Mouse (Mus musculus) midbrain, embryonic 13.5 days (tissue): ENCODE measurements around the gene Adgra1. TPM values are rescaled to one million over a fixed set of nuclear protein-coding genes. Genes with fewer than 3 reads are reported as not detected.

Experiments used
- ATAC-seq: fragments of 200-750 bp; cut with Nextera tagmentation; 2 replicates; pipeline ENCODE4 v1.8.0; 2017; ENCODE audit warnings: mild to moderate bottlenecking, moderate TSS enrichment, moderate library complexity
- H3K27ac ChIP-seq: fragments of 300-500 bp; sonication (generic); 2 replicates; pipeline ENCODE4 v1.5.1; 2015; ENCODE audit warnings: inconsistent platforms, mild to moderate bottlenecking, moderate library complexity
- H3K27me3 ChIP-seq: fragments of 300-500 bp; sonication (generic); 2 replicates; pipeline ENCODE4 v1.6.1; 2015; ENCODE audit warnings: mild to moderate bottlenecking, inconsistent platforms
- H3K36me3 ChIP-seq: fragments of 300-500 bp; sonication (generic); 2 replicates; pipeline ENCODE4 v1.6.1; 2015; ENCODE audit warnings: mild to moderate bottlenecking, inconsistent platforms
- H3K4me1 ChIP-seq: fragments of 300-500 bp; sonication (generic); replicated peaks from 2 replicates; pipeline ENCODE4 v1.6.1; 2015; ENCODE audit warnings: inconsistent platforms
- H3K4me2 ChIP-seq: fragments of 300-500 bp; sonication (generic); replicated peaks from 2 replicates; pipeline ENCODE4 v1.6.1; 2015; ENCODE audit warnings: moderate library complexity, mild to moderate bottlenecking, inconsistent platforms
- H3K4me3 ChIP-seq: fragments of 300-500 bp; sonication (generic); replicated peaks from 2 replicates; pipeline ENCODE4 v1.5.1; 2015; ENCODE audit warnings: mild to moderate bottlenecking, inconsistent platforms
- H3K9ac ChIP-seq: fragments of 300-500 bp; sonication (generic); replicated peaks from 2 replicates; pipeline ENCODE4 v1.6.1; 2015; ENCODE audit warnings: mild to moderate bottlenecking, inconsistent platforms
- H3K9me3 ChIP-seq: fragments of 300-500 bp; sonication (generic); 2 replicates; pipeline ENCODE4 v1.6.1; 2016; ENCODE audit warnings: mild to moderate bottlenecking, inconsistent platforms
- WGBS: fragments of 180-500 bp; shearing (Covaris S2); methylation state at CpG from one replicate; pipeline ENCODE4 v1.1.7; 2015; 5-methylcytosine and 5-hydroxymethylcytosine counted together
- polyA plus RNA-seq: library from polyadenylated mRNA; unstranded; fragments of >200 nt; fragmentation: Nextera tagmentation; extraction: Ambion mirVana; gene quantifications from 2 replicates; pipeline ENCODE4 v1.2.1, GENCODE M21; 2015

Adgra1 gene
- polyA plus RNA-seq, 1 experiment from 2014 or later, result 38.8 TPM

GRCm38 (mm10) chr7:139851098-139851497 lies 17.1 kb downstream of the Adgra1 start:
- no peaks in the 10 kb centered on the region for H3K27me3 ChIP-seq
- H3K9me3 ChIP-seq, result no peaks in the 10 kb centered on the region
- 40% methylated on average over 6 of the region's 6 CpGs for WGBS
- peaks cover 37% of the 10 kb centered on the region for H3K36me3 ChIP-seq
- H3K27ac ChIP-seq, result peak overlapping the region; percentile 91
- peaks cover 29% of the 10 kb centered on the region for H3K4me1 ChIP-seq
- H3K4me3 ChIP-seq, result no peak overlapping the region
- H3K9ac ChIP-seq, result no peak overlapping the region
- peak; percentile 71 for ATAC-seq
- no peak overlapping the region for H3K4me2 ChIP-seq

- no peak overlapping the region for H3K9ac ChIP-seq
- H3K4me2 ChIP-seq, result no peak overlapping the region
- peaks cover 35% of the 10 kb centered on the region for H3K36me3 ChIP-seq
- H3K27me3 ChIP-seq, result no peaks in the 10 kb centered on the region
- H3K4me3 ChIP-seq, result no peak overlapping the region
- WGBS, result 79% methylated on average over 11 of the region's 11 CpGs
- H3K27ac ChIP-seq, result no peak overlapping the region
- no peaks in the 10 kb centered on the region for H3K9me3 ChIP-seq
- ATAC-seq, result no peak
- peaks cover 14% of the 10 kb centered on the region for H3K4me1 ChIP-seq
Measured at GRCm38 (mm10) chr7:139855261-139855660, 21.3 kb downstream of the Adgra1 start.

- Histone ChIP-seq H3K9ac (no peak overlapping the region), H3K4me2 (no peak overlapping the region), H3K27me3 (no peaks in the 10 kb centered on the region), H3K27ac (no peak overlapping the region), H3K9me3 (no peaks in the 10 kb centered on the region), H3K4me1 (no peaks in the 10 kb centered on the region), H3K4me3 (no peak overlapping the region), H3K36me3 (0 out of 2 replicates have a peak, but pooled peaks cover 9% of the 10 kb centered on the region)
- peak; percentile 55 for ATAC-seq
- WGBS, result 28% methylated on average over 3 of the region's 3 CpGs
Measured at GRCm38 (mm10) chr7:139861411-139861810, 27.4 kb downstream of the Adgra1 start.

- no peaks in the 10 kb centered on the region for H3K9me3 ChIP-seq
- ATAC-seq, result no peak
- no peak overlapping the region for H3K27ac ChIP-seq
- H3K4me2 ChIP-seq, result no peak overlapping the region
- H3K4me1 ChIP-seq, result no peaks in the 10 kb centered on the region
- no peak overlapping the region for H3K9ac ChIP-seq
- 75% methylated on average over 2 of the region's 2 CpGs for WGBS
- H3K4me3 ChIP-seq, result no peak overlapping the region
- no peaks in the 10 kb centered on the region for H3K27me3 ChIP-seq
- 0 out of 2 replicates have a peak, but pooled peaks cover 9% of the 10 kb centered on the region for H3K36me3 ChIP-seq
Measured at GRCm38 (mm10) chr7:139863076-139863475, 29.1 kb downstream of the Adgra1 start.

- H3K9me3 ChIP-seq, result no peaks in the 10 kb centered on the region
- H3K4me2 ChIP-seq, result no peak overlapping the region
- H3K27me3 ChIP-seq, result no peaks in the 10 kb centered on the region
- ATAC-seq, result no peak
- H3K36me3 ChIP-seq, result no peaks in the 10 kb centered on the region
- H3K9ac ChIP-seq, result no peak overlapping the region
- H3K4me3 ChIP-seq, result no peak overlapping the region
- no peaks in the 10 kb centered on the region for H3K4me1 ChIP-seq
- 78% methylated on average over 2 of the region's 2 CpGs for WGBS
- H3K27ac ChIP-seq, result no peak overlapping the region
Measured at GRCm38 (mm10) chr7:139864253-139864652, 30.3 kb downstream of the Adgra1 start.

- no peak overlapping the region for H3K9ac ChIP-seq
- 80% methylated on average over 1 of the region's 1 CpGs for WGBS
- H3K9me3 ChIP-seq, result no peaks in the 10 kb centered on the region
- no peak overlapping the region for H3K4me2 ChIP-seq
- ATAC-seq, result no peak
- H3K36me3 ChIP-seq, result no peaks in the 10 kb centered on the region
- H3K4me1 ChIP-seq, result no peaks in the 10 kb centered on the region
- H3K27me3 ChIP-seq, result no peaks in the 10 kb centered on the region
- no peak overlapping the region for H3K4me3 ChIP-seq
- H3K27ac ChIP-seq, result no peak overlapping the region
Measured at GRCm38 (mm10) chr7:139864871-139865270, 30.9 kb downstream of the Adgra1 start.

- peak; percentile 68 for ATAC-seq
- Histone ChIP-seq H3K27ac (no peak overlapping the region; the same call in 1 of the 2 replicates), H3K4me1 (0 out of 2 replicates have a peak, but pooled peaks cover 3% of the 10 kb centered on the region), H3K9ac (no peak overlapping the region), H3K4me2 (no peak overlapping the region), H3K9me3 (no peaks in the 10 kb centered on the region), H3K27me3 (no peaks in the 10 kb centered on the region), H3K36me3 (peaks cover 29% of the 10 kb centered on the region), H3K4me3 (no peak overlapping the region)
- WGBS, result 75% methylated on average over 5 of the region's 5 CpGs
Measured at GRCm38 (mm10) chr7:139871014-139871413, 37.0 kb downstream of the Adgra1 start.

- H3K4me2 ChIP-seq, result no peak overlapping the region
- H3K27ac ChIP-seq, result no peak overlapping the region
- ATAC-seq, result peak; percentile 81
- H3K4me1 ChIP-seq, result no peaks in the 10 kb centered on the region
- H3K4me3 ChIP-seq, result no peak overlapping the region
- H3K36me3 ChIP-seq, result peaks cover 29% of the 10 kb centered on the region
- H3K9me3 ChIP-seq, result no peaks in the 10 kb centered on the region
- no peaks in the 10 kb centered on the region for H3K27me3 ChIP-seq
- WGBS, result 70% methylated on average over 10 of the region's 10 CpGs
- H3K9ac ChIP-seq, result no peak overlapping the region
Measured at GRCm38 (mm10) chr7:139877167-139877792, 43.3 kb downstream of the Adgra1 start.

GRCm38 (mm10) chr7:139878122-139878521 lies 44.1 kb downstream of the Adgra1 start:
- no peak overlapping the region for H3K4me3 ChIP-seq
- no peak overlapping the region for H3K9ac ChIP-seq
- WGBS, result 75% methylated on average over 5 of the region's 5 CpGs
- no peaks in the 10 kb centered on the region for H3K4me1 ChIP-seq
- no peaks in the 10 kb centered on the region for H3K9me3 ChIP-seq
- ATAC-seq, result no peak
- no peak overlapping the region for H3K4me2 ChIP-seq
- H3K27ac ChIP-seq, result no peak overlapping the region
- peaks cover 29% of the 10 kb centered on the region for H3K36me3 ChIP-seq
- no peaks in the 10 kb centered on the region for H3K27me3 ChIP-seq

GRCm38 (mm10) chr7:139878621-139879020 lies 44.6 kb downstream of the Adgra1 start:
- H3K4me1 ChIP-seq, result no peaks in the 10 kb centered on the region
- no peak overlapping the region for H3K27ac ChIP-seq
- no peak overlapping the region for H3K9ac ChIP-seq
- no peak for ATAC-seq
- H3K36me3 ChIP-seq, result peaks cover 29% of the 10 kb centered on the region
- H3K9me3 ChIP-seq, result no peaks in the 10 kb centered on the region
- H3K4me3 ChIP-seq, result no peak overlapping the region
- 77% methylated on average over 6 of the region's 6 CpGs for WGBS
- H3K4me2 ChIP-seq, result no peak overlapping the region
- H3K27me3 ChIP-seq, result no peaks in the 10 kb centered on the region

- H3K9me3 ChIP-seq, result no peaks in the 10 kb centered on the region
- H3K4me1 ChIP-seq, result no peaks in the 10 kb centered on the region
- no peak overlapping the region for H3K27ac ChIP-seq
- H3K4me2 ChIP-seq, result no peak overlapping the region
- no peak for ATAC-seq
- H3K4me3 ChIP-seq, result no peak overlapping the region
- 81% methylated on average over 4 of the region's 4 CpGs for WGBS
- H3K9ac ChIP-seq, result no peak overlapping the region
- H3K27me3 ChIP-seq, result no peaks in the 10 kb centered on the region
- no peaks in the 10 kb centered on the region for H3K36me3 ChIP-seq
Measured at GRCm38 (mm10) chr7:139883545-139883944, 49.6 kb downstream of the Adgra1 start.

- WGBS, result 83% methylated on average over 5 of the region's 5 CpGs
Measured at GRCm38 (mm10) chr7:139891779-139892178, 57.8 kb downstream of the Adgra1 start.

More at GRCm38 (mm10) chr7:139891779-139892178, 57.8 kb downstream of the Adgra1 start:
- H3K9me3 ChIP-seq, result no peaks in the 10 kb centered on the region
- H3K27me3 ChIP-seq, result peaks cover 45% of the 10 kb centered on the region
- no peak overlapping the region for H3K4me2 ChIP-seq
- peaks cover 20% of the 10 kb centered on the region for H3K4me1 ChIP-seq
- ATAC-seq, result no peak
- no peak overlapping the region for H3K9ac ChIP-seq
- no peak overlapping the region for H3K27ac ChIP-seq
- no peaks in the 10 kb centered on the region for H3K36me3 ChIP-seq
- no peak overlapping the region for H3K4me3 ChIP-seq
